Mouse (Mus musculus): ENCODE results near the gene Mfsd12.

Mfsd12 gene

GRCm38 (mm10) chr10:81403511-81403910, 46.2 kb downstream of the Mfsd12 start:
- no peak for DNase-seq

GRCm38 (mm10) chr10:81404082-81404481, 46.8 kb downstream of the Mfsd12 start:
- no peak for DNase-seq

- DNase-seq: peak; percentile 76
Measured at GRCm38 (mm10) chr10:81404720-81405119, 47.4 kb downstream of the Mfsd12 start.

- peak; percentile 84 for DNase-seq
Measured at GRCm38 (mm10) chr10:81405588-81406201, 48.4 kb downstream of the Mfsd12 start.

GRCm38 (mm10) chr10:81406504-81407440, 49.5 kb downstream of the Mfsd12 start:
- DNase-seq: no peak

- DNase-seq: peak; percentile 95
Measured at GRCm38 (mm10) chr10:81407539-81408423, 50.5 kb downstream of the Mfsd12 start.

- DNase-seq: no peak
Measured at GRCm38 (mm10) chr10:81408424-81408729, 51.1 kb downstream of the Mfsd12 start.

- DNase-seq: peak; percentile 98
Measured at GRCm38 (mm10) chr10:81408871-81409291, 51.6 kb downstream of the Mfsd12 start.

GRCm38 (mm10) chr10:81409330-81409729, 52.0 kb downstream of the Mfsd12 start:
- no peak for DNase-seq

- peak; percentile 68 for DNase-seq
Measured at GRCm38 (mm10) chr10:81410350-81410749, 53.1 kb downstream of the Mfsd12 start.

GRCm38 (mm10) chr10:81410981-81411380, 53.7 kb downstream of the Mfsd12 start:
- DNase-seq: no peak

GRCm38 (mm10) chr10:81411471-81412400, 54.4 kb downstream of the Mfsd12 start:
- DNase-seq: peak; percentile 85

GRCm38 (mm10) chr10:81412586-81413309, 55.5 kb downstream of the Mfsd12 start:
- DNase-seq: peak; percentile 46

GRCm38 (mm10) chr10:81413310-81414261, 56.3 kb downstream of the Mfsd12 start:
- peak; percentile 95 for DNase-seq

- peak; percentile 80 for DNase-seq
Measured at GRCm38 (mm10) chr10:81414682-81415081, 57.4 kb downstream of the Mfsd12 start.

- no peak for DNase-seq
Measured at GRCm38 (mm10) chr10:81415146-81415545, 57.9 kb downstream of the Mfsd12 start.

Data from lung, postnatal 36 days (tissue).